Mouse (Mus musculus): ENCODE results near the gene Gfra4.

- no peak for TF ChIP-seq CTCF (IDR thresholded peaks at IDR 0.05; ENCODE audit: insufficient read depth, low read depth, low read length)
- TF ChIP-seq POLR2A (IDR thresholded peaks at IDR 0.05; ENCODE audit: insufficient read depth, low read depth, low read length), result no peak
These were observed 6.5 kb downstream of the Gfra4 start for GRCm38 (mm10) chr2:131036343-131036742.
